Mouse (Mus musculus) limb, embryonic 15.5 days (tissue): ENCODE results near the gene Mvb12b. TPM values are rescaled to one million over a fixed set of nuclear protein-coding genes. Genes with fewer than 3 reads are reported as not detected.

ENCODE experiments used
- ATAC-seq: fragments of 200-750 bp; cut with Nextera tagmentation; 2 replicates; pipeline ENCODE4 v1.8.0; 2017; ENCODE audit warnings: low read depth, moderate TSS enrichment; ENCODE audit not compliant: insufficient number of reproducible peaks, low FRiP score, low TSS enrichment
- H3K27ac ChIP-seq: fragments of 300-500 bp; sonication (generic); 2 replicates; pipeline ENCODE4 v1.5.1; 2015; ENCODE audit warnings: moderate library complexity, mild to moderate bottlenecking, inconsistent platforms
- H3K27me3 ChIP-seq: fragments of 300-500 bp; sonication (generic); 2 replicates; pipeline ENCODE4 v1.6.1; 2015; ENCODE audit warnings: inconsistent platforms
- H3K36me3 ChIP-seq: fragments of 300-500 bp; sonication (generic); 2 replicates; pipeline ENCODE4 v1.6.1; 2015; ENCODE audit warnings: inconsistent platforms
- H3K4me1 ChIP-seq: fragments of 300-500 bp; sonication (generic); 2 replicates; pipeline ENCODE4 v1.6.1; 2015; ENCODE audit warnings: inconsistent platforms
- H3K4me2 ChIP-seq: fragments of 300-500 bp; sonication (generic); 2 replicates; pipeline ENCODE4 v1.6.1; 2015; ENCODE audit warnings: mild to moderate bottlenecking, inconsistent platforms
- H3K4me3 ChIP-seq: fragments of 300-500 bp; sonication (generic); 2 replicates; pipeline ENCODE4 v1.5.1; 2015; ENCODE audit warnings: mild to moderate bottlenecking, inconsistent platforms
- H3K9ac ChIP-seq: fragments of 300-500 bp; sonication (generic); 2 replicates; pipeline ENCODE4 v1.6.1; 2015; ENCODE audit warnings: inconsistent platforms
- H3K9me3 ChIP-seq: fragments of 300-500 bp; sonication (generic); 2 replicates; pipeline ENCODE4 v1.6.1; 2016; ENCODE audit warnings: inconsistent platforms
- WGBS: fragments of 180-500 bp; shearing (Covaris S2); methylation state at CpG from one replicate; pipeline ENCODE4 v1.1.7; 2015; 5-methylcytosine and 5-hydroxymethylcytosine counted together
- polyA plus RNA-seq: library from polyadenylated mRNA; unstranded; fragments of >200 nt; fragmentation: Nextera tagmentation; extraction: Ambion mirVana; gene quantifications from 2 replicates; pipeline ENCODE4 v1.2.1, GENCODE M21; 2015

The Mvb12b gene
- polyA plus RNA-seq, 1 experiment from 2014 or later, result 18.2 TPM

- Histone ChIP-seq H3K4me1 (peaks cover 30% of the 10 kb centered on the region), H3K27ac (no peak overlapping the region), H3K4me3 (no peak overlapping the region), H3K4me2 (no peak overlapping the region), H3K36me3 (0 out of 2 replicates have a peak, but pooled peaks cover 2% of the 10 kb centered on the region), H3K9ac (no peak overlapping the region), H3K27me3 (no peaks in the 10 kb centered on the region), H3K9me3 (no peaks in the 10 kb centered on the region)
- no peak for ATAC-seq
- 68% methylated on average over 4 of the region's 4 CpGs for WGBS
Measured at GRCm38 (mm10) chr2:33803717-33804214, 84.0 kb downstream of the Mvb12b start.

DNA sequence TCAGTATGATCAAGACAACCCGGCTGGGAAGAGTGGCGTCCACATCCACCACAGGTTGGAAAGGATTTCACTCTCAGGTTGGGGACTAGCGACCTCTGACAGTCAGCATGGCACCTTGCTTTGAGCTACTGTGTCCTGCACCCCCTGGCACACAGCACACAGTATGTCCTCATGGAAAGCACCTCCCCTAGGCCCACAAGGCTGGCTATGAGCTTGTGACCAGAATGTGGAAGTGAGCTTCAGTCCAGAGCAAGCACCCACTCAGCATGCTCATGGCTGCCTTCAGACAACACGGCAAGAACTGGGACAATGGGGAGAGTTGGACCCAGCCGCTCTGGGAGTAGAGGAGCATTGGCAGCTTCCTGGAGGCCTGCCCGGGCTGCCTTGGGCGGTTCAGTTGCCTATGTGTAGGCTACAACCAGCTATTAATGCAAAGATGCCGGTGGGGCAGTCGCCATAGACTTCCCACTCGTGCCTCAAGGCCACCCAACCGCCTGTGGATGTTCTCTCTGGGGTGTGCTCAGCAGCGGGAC, 84.6 kb downstream of the Mvb12b start:
- WGBS, result 85% methylated on average over 12 of the region's 12 CpGs
- Histone ChIP-seq H3K9ac (no peak overlapping the region), H3K4me1 (peaks cover 30% of the 10 kb centered on the region), H3K4me2 (no peak overlapping the region), H3K9me3 (no peaks in the 10 kb centered on the region), H3K36me3 (0 out of 2 replicates have a peak, but pooled peaks cover 2% of the 10 kb centered on the region), H3K4me3 (no peak overlapping the region), H3K27me3 (no peaks in the 10 kb centered on the region), H3K27ac (no peak overlapping the region)
- no peak for ATAC-seq

GRCm38 (mm10) chr2:33801760-33802159, 86.0 kb downstream of the Mvb12b start:
- Histone ChIP-seq H3K9ac (no peak overlapping the region), H3K9me3 (no peaks in the 10 kb centered on the region), H3K4me3 (no peak overlapping the region), H3K36me3 (0 out of 2 replicates have a peak, but pooled peaks cover 2% of the 10 kb centered on the region), H3K27ac (peak overlapping the region; percentile 22; the same call in 1 of the 2 replicates), H3K4me1 (peaks cover 30% of the 10 kb centered on the region), H3K27me3 (no peaks in the 10 kb centered on the region), H3K4me2 (no peak overlapping the region)
- WGBS, result 29% methylated on average over 13 of the region's 13 CpGs
- ATAC-seq, result no peak

DNA sequence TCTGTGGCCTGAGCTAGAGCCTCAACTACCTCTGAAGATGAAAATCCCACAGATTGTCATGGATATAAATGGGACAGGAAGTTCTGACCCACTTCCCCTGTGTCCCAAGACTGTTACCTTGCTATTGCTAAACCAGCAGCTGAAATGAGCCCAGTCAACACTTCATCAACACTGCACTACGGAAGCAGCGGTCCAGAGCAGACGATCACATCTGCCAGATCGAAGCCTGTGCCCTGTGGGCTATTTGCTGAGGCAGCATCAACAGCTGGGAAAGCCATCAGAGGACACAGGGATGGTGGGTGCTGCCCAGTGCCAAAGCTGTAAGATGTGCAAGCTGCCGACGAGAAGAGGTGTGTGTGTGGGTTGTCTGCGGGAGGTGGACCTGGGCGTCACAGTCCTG, 86.4 kb downstream of the Mvb12b start:
- Histone ChIP-seq H3K9ac (no peak overlapping the region), H3K4me2 (no peak overlapping the region), H3K27ac (peak overlapping the region; percentile 22), H3K4me1 (peaks cover 30% of the 10 kb centered on the region), H3K4me3 (no peak overlapping the region), H3K36me3 (0 out of 2 replicates have a peak, but pooled peaks cover 2% of the 10 kb centered on the region), H3K27me3 (no peaks in the 10 kb centered on the region), H3K9me3 (no peaks in the 10 kb centered on the region)
- 59% methylated on average over 8 of the region's 8 CpGs for WGBS
- ATAC-seq, result no peak

GRCm38 (mm10) chr2:33800221-33800620, 87.5 kb downstream of the Mvb12b start:
- Histone ChIP-seq H3K36me3 (0 out of 2 replicates have a peak, but pooled peaks cover 2% of the 10 kb centered on the region), H3K4me2 (no peak overlapping the region), H3K4me1 (peaks cover 34% of the 10 kb centered on the region), H3K9ac (no peak overlapping the region), H3K27ac (no peak overlapping the region), H3K27me3 (no peaks in the 10 kb centered on the region), H3K4me3 (no peak overlapping the region), H3K9me3 (no peaks in the 10 kb centered on the region)
- ATAC-seq, result no peak
- 72% methylated on average over 6 of the region's 6 CpGs for WGBS

DNA sequence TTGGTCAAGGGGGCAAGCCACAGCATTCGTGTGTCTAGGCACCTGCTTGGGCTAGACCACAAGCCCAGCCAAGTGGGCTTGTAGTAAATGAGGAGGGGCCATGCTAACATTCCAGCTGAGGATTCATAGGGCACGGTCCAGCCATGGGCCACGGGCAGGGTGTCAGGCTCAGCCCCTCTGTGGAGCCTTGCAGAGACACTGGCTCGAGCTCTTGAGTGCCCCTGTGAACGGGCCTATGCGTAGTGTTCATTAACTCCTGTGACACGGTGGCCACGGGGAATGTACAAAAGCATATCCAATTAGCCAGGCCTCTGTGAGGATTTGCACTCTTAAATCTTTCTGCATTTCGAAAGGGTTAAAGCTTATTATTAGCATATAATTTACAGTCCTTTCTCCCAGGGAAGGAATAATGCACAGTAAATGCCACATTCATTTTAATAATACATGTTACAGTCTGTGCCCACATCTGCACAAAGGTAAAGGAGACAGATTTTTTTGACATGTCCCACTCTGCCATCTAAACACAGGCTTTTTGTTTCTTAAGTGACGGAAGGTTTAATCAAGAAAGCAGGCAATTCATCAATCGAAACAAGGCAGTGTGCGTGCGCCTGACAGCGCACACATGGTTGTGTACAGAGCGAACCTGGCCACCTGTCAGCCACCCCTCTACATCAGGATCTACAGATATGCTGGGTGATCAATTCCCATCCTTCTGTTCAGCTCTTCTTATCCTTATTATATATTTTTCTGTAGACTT, 91.9 kb downstream of the Mvb12b start:
- Histone ChIP-seq H3K27ac (no peak overlapping the region), H3K4me3 (no peak overlapping the region), H3K36me3 (peaks cover 5% of the 10 kb centered on the region; the same call in 1 of the 2 replicates), H3K9me3 (no peaks in the 10 kb centered on the region), H3K4me1 (peaks cover 27% of the 10 kb centered on the region), H3K4me2 (no peak overlapping the region), H3K27me3 (no peaks in the 10 kb centered on the region; the same call in 1 of the 2 replicates), H3K9ac (no peak overlapping the region)
- 64% methylated on average over 15 of the region's 15 CpGs for WGBS
- ATAC-seq, result no peak

GRCm38 (mm10) chr2:33795001-33795580, 92.7 kb downstream of the Mvb12b start:
- Histone ChIP-seq H3K27ac (peak overlapping the region; percentile 48), H3K4me2 (no peak overlapping the region), H3K9me3 (no peaks in the 10 kb centered on the region), H3K4me3 (no peak overlapping the region), H3K36me3 (peaks cover 3% of the 10 kb centered on the region; the same call in 1 of the 2 replicates), H3K4me1 (peaks cover 21% of the 10 kb centered on the region), H3K27me3 (no peaks in the 10 kb centered on the region; the same call in 1 of the 2 replicates), H3K9ac (no peak overlapping the region)
- 85% methylated on average over 7 of the region's 7 CpGs for WGBS
- no peak for ATAC-seq

GRCm38 (mm10) chr2:33794483-33794882, 93.3 kb downstream of the Mvb12b start:
- Histone ChIP-seq H3K9me3 (no peaks in the 10 kb centered on the region), H3K4me2 (no peak overlapping the region), H3K4me3 (no peak overlapping the region), H3K27me3 (no peaks in the 10 kb centered on the region; the same call in 1 of the 2 replicates), H3K36me3 (peaks cover 3% of the 10 kb centered on the region; the same call in 1 of the 2 replicates), H3K4me1 (peaks cover 21% of the 10 kb centered on the region), H3K27ac (peak overlapping the region; percentile 48), H3K9ac (no peak overlapping the region)
- 32% methylated on average over 9 of the region's 9 CpGs for WGBS
- ATAC-seq, result peak; percentile 60; the same call in 1 of the 2 replicates

GRCm38 (mm10) chr2:33790301-33790700, 97.4 kb downstream of the Mvb12b start:
- no peaks in the 10 kb centered on the region; the same call in 1 of the 2 replicates for H3K27me3 ChIP-seq
- no peaks in the 10 kb centered on the region for H3K9me3 ChIP-seq
- H3K36me3 ChIP-seq, result peaks cover 5% of the 10 kb centered on the region; the same call in 1 of the 2 replicates
- ATAC-seq, result no peak
- no peak overlapping the region for H3K4me2 ChIP-seq
- H3K4me1 ChIP-seq, result peaks cover 32% of the 10 kb centered on the region
- H3K4me3 ChIP-seq, result no peak overlapping the region
- WGBS, result 49% methylated on average over 5 of the region's 5 CpGs
- H3K27ac ChIP-seq, result no peak overlapping the region
- H3K9ac ChIP-seq, result no peak overlapping the region

GRCm38 (mm10) chr2:33789732-33790131, 98.0 kb downstream of the Mvb12b start:
- no peak overlapping the region; the same call in 1 of the 2 replicates for H3K27ac ChIP-seq
- ATAC-seq, result no peak
- 40% methylated on average over 9 of the region's 9 CpGs for WGBS
- no peaks in the 10 kb centered on the region for H3K9me3 ChIP-seq
- H3K4me1 ChIP-seq, result peaks cover 26% of the 10 kb centered on the region
- H3K36me3 ChIP-seq, result peaks cover 5% of the 10 kb centered on the region; the same call in 1 of the 2 replicates
- no peaks in the 10 kb centered on the region; the same call in 1 of the 2 replicates for H3K27me3 ChIP-seq
- no peak overlapping the region for H3K4me3 ChIP-seq
- H3K9ac ChIP-seq, result no peak overlapping the region
- no peak overlapping the region for H3K4me2 ChIP-seq

DNA sequence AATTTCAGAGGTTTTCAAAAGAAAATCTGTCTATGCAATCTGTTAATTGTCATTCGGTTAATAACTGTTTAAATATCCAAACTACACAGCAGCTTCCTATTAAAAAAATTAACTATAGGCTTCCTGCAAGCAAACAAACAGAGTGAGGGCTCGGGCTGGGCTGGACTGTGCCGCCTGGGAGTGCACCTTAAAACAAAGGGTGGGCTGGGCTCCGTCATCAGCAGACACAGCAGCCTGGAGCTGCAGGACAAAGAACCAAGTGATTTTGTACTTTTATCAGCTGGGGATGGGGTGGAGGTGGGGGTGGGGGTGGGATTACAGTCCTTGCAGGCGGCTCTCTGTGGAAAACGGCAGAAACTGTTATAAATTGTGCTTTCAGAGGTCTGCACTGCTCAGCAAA, 98.5 kb downstream of the Mvb12b start:
- Histone ChIP-seq H3K9ac (no peak overlapping the region), H3K27ac (no peak overlapping the region), H3K27me3 (no peaks in the 10 kb centered on the region; the same call in 1 of the 2 replicates), H3K4me1 (peaks cover 22% of the 10 kb centered on the region), H3K9me3 (no peaks in the 10 kb centered on the region), H3K4me2 (no peak overlapping the region), H3K4me3 (no peak overlapping the region), H3K36me3 (peaks cover 5% of the 10 kb centered on the region; the same call in 1 of the 2 replicates)
- ATAC-seq, result no peak
- WGBS, result 40% methylated on average over 6 of the region's 6 CpGs
